Mouse (Mus musculus) kidney, adult 2 months (tissue): Measurements from ENCODE around the gene Tesc.

Experiments
- CTCF ChIP-seq: fragments of 200-500 bp; conservative IDR thresholded peaks from 2 replicates; pipeline ENCODE4 v1.5.1; 2011; ENCODE audit warnings: low read depth, mild to moderate bottlenecking, control low read depth, low read length, moderate library complexity, mixed read lengths; ENCODE audit not compliant: insufficient read depth, insufficient read length
- POLR2A ChIP-seq: fragments of 200-500 bp; IDR thresholded peaks from one replicate; pipeline ENCODE4 v1.6.1; 2011; ENCODE audit warnings: low read depth, low read length, control low read depth

GRCm38 (mm10) chr5:118050743-118051142 lies 23.2 kb downstream of the Tesc start:
- no peak for TF ChIP-seq CTCF
- no peak for TF ChIP-seq POLR2A
